Mouse (Mus musculus) heart, adult 9 months (tissue): ENCODE measurements around the gene Prkar1b.
A peak's percentile ranks its signal among the peaks of the same experiment; 100 is the strongest.

Source experiments
- DNase-seq, 2 experiments: peaks; one replicate each; pipeline ENCODE4 v3.0.0; 2022; ENCODE audit warnings: low spot score in 2 of 2

Gene Prkar1b

GRCm38 (mm10) chr5:139007141-139007775 lies 142.5 kb downstream of the Prkar1b start:
- no peak for DNase-seq

DNA sequence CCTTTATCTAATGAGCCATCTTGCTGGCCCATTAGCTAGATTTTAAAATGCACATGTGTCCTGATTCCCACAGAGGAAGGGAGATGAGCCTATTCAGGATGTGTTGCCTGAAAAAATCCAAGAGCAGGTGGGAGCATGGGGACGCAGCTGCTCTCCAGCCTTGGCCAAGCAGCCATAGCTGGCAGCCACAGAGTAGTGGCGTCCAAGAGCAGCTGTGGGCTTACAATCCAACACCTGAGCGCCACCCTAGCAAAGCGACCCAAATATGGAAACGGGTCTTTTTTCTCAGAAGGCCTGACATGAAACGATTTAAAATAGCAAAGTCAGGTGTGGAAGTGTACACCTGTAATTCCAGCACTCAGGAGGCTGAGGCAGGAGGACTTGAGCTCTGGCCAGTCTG lies 145.2 kb downstream of the Prkar1b start:
- no peak for DNase-seq

DNA sequence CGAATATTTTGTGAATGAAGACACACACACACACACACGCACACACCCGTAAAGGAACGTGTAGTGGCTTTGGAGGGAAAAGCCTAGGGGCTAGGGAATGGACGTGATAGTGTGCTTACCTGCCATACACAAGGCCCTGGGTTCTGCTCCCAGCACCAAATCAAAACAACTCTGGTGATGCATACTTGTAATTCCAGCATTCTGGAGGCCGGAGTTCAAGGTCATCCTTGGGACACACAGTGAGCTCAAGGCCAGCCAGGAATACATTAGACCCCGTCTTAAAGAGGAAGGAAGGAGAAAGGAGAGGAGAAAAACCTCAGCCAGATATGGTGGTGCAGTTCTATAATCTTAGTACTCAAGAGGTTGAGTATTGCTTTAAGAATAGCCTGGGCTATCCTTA lies 150.1 kb downstream of the Prkar1b start:
- DNase-seq, result no peak

DNA sequence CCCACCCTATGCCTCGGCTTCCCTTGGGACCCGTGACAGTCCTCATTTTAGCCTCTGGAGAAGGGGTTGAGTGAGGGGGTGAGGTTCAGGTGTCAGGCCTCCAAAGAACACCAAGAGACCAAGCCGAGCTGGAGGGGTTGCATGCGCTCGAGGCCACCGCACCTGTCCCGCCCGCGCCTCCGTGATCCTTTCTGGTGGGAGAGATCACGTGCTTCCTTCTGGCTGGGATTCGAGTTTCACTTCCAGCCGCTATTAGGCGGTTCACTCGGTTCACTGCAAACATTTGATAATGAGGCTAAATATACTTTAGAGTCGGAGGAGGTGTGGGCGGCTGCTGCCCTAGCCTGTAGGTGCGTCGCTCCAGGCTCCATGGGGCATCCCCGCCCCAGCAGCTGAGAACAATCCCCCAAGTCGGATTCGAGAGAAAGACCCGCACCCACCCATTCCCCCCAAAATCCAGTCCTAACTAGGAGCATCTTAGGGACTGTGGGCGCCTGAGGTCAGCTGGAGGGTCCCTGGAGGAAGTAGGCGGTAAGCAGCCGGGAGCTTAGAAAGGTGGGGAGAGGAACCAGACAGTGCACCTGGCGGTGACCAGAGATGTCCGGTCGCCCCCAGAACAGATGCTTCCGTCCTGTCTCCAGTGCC lies 151.7 kb downstream of the Prkar1b start:
- peak; percentile 73 to 82 for DNase-seq

- DNase-seq, result peak; percentile 79 to 85
These were observed 152.5 kb downstream of the Prkar1b start, which contains the start of gene Pdgfa for GRCm38 (mm10) chr5:138997171-138997788. TSS of gene Pdgfa (minus strand) at chr5:138997370.

DNA sequence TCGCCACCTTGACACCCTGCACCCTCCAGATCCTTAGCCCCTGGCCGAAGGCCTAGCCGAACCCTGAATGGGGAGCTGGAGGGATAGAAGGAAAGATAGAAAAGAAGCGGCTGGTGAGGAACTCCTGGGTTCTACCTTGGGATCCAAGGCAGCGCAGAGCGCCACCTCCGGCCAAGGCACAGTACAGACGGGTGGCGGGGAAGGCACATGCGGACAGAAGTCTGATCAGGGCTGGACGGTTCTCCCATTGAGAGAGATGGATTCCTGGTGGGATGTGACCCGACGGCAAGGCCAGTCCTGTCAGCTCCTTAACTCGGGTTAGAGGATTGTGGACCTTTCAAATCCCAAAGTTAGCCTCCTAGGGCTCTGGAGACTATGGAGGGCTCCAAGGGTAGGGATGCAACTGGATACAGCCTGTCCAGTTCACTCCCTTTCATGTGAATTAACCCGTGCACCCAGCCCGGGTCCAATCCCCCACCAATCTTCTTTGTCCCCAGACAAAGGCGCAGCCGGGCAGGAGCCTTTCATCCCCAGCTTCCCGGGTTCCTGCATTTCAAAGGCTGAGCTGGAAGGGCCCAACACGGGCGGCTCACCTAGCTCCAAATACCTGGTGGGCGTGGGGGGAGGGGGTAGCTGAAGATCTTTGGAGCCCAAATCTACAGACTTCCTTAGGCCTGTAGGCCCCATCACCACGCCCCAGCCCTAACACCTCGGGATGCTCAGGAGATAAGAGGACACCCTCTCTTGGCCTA lies 153.3 kb downstream of the Prkar1b start:
- DNase-seq, result peak in 1 of 2 experiments; percentile 45

DNA sequence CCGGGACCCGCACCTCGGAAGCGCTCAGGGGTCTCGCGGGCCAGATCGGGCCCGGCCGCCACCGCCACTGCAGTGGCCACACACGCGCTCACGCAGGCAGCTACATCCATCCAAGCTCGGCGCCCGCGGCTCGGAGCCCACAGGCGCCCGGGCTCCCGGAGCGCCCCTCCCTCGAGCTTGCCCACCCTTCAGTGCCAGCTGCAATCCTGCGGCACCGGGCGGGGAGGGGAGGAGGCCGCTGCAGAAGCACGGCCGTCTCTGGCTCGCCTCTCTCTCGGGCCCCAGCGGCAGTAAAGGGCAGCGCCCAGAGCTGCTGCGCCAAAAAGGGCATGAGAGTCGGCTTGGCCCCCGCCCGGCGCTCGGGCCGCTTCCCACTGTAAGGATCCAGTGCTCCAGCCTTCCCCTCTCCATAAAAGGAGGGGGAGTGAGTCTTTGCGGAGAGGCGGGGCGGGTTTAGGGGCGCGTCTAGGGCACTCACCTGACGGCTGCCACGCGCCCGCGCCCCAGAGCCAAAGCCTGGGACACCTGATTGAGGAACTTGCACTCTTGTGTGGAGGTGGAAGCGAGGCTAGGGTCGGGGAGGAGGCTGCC lies 154.0 kb downstream of the Prkar1b start:
- peak; percentile 76 to 85 for DNase-seq

DNA sequence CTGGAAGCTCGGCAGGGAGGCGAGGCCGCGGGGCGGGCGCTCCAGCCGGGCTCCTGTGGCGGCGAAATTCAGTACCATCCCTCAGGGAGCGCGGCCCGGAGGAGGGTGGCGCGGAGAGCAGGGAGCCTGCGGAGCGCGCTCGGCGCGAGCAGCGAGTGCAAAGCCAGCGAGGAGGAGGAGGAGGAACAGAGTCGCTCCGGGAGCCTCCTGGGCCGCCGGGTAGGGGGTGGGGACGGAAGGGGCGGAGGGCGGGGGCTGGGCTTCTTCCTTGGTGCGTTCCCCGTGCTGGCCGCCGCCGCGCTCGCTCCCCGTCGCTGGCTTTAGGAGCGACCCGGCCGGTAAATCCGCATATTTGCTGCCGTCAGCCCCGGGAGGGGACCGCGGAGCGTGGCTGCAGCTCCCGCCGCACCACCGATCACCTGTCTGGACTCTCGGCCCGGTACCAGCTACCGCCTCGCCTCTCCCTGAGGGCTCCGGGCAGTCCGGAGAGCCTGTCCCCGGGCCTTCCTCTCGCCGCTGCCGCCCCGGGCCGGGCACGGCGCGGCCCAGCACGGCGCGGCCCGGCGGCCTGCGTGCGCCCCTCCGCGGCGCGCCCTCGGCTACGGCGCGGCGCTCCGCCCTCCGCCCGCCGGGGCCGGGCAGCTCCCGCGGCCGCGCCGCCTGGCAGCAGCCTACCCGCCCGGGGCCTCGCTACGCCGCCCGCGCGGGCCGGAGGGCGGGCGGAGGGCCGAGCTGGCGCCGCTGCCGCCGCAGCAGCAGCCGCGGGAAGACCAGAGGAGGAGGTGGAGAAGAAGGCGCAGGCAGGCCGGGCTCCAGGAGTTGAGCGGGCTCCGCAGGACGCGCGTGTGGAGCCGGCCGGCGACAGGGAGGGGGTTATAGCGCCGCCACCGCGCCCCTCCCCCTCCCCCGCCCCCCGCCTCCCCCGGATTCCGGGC lies 154.7 kb downstream of the Prkar1b start:
- peak; percentile 73 to 75 for DNase-seq

DNA sequence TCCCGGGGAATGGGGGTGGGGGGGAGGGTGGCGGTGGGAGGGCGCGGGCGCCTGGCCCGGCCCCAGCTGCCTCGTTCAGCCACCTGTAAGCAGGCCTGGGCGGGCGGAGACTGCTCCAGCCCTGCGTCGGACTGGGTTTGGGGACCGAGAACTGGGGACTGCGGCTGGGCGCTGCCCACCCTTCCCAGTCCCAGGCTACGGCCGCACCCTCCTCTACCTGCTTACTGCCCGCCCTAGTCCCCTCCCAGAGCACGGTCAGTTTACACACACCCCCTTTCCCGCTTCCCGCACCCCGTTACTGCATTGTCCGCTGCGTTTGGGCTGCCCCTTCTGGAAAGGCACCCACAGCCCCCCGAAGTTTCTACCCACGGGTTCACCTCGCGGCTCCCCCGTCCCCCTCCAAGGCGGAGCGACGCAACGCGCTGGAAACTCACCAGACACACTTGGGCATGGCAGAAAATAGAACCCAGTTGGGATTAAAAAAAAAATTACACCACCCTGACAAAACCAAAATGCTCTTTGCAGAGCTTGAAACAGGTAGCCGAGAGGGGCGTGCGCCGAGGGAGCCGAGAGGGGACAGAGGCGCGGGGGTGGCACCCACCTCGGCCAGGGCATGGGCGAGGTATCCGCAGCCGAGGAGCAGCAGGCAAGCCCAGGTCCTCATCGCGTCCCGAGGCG lies 155.6 kb downstream of the Prkar1b start:
- DNase-seq, result peak in 1 of 2 experiments; percentile 24

DNA sequence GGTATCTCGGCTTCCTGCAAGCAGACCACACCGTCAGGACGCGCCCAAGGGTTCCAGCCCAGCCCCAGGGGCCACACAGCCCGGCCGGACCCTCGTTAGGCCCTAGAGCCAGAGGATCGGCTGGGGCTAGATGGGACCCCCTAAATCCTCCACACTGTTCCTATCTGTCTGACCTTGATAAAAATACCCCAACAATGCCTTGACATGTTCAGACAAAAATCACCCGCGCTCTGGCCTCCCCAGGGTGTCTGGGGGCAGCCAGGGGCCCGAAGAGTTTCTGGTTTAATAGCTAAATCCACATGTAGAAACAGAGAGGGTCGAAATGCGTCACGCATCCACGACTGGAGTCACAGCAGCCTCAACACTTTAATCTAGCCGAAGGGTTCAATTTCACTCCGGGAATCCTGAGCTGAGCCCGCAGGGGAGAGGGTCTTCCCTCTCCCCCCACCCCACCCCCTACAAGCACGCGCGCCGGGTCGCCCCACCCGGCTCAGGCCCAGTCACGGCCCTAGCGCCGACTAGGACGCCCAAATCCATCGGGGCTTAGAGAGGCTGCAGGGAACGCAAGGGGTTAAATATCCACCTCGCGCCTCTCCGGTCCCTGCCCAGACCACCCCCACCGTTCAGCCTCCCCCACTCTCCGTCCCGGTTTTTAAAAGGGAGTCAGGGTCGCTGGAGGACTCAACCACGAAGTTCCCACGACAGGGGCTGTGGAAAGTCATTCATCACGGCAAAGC lies 156.3 kb downstream of the Prkar1b start:
- DNase-seq, result no peak

DNA sequence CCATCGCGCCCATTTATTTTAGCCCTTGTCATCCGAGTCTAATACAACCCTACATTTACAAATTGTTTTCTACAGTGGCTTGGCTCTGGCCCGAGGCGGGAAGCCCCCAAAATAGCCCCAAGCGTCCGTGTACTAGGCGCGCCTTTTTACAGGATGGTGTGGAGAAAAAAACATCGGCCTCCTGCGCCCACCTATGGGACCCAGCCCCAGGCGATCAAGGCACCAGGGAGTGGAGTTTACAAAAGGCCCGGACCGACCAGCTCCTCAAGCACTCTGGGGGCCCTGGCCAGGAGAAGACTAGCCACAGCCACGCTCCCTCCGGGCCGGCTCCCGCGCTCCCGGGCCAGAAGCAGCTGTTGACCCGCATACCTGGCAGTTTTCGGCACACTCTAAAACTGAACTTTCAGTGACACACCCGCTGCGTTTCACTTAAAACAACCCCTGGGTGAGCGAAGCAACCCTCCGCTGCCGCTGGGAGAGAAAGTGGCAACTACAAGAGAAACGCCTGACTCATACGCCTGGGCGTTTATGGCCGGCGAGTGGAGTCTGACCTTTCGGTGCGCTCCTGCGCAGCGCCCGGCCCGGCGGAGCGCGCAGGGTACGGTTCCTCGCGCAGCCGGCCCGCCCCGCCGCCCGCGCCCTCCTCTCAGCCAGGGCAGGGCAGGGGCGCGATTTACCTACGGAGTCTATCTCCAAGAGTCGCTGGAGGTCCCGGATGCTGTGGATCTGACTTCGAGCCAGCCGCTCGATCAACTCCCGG lies 157.0 kb downstream of the Prkar1b start:
- DNase-seq, result no peak

GRCm38 (mm10) chr5:138991734-138992133 lies 158.1 kb downstream of the Prkar1b start:
- DNase-seq, result no peak

DNA sequence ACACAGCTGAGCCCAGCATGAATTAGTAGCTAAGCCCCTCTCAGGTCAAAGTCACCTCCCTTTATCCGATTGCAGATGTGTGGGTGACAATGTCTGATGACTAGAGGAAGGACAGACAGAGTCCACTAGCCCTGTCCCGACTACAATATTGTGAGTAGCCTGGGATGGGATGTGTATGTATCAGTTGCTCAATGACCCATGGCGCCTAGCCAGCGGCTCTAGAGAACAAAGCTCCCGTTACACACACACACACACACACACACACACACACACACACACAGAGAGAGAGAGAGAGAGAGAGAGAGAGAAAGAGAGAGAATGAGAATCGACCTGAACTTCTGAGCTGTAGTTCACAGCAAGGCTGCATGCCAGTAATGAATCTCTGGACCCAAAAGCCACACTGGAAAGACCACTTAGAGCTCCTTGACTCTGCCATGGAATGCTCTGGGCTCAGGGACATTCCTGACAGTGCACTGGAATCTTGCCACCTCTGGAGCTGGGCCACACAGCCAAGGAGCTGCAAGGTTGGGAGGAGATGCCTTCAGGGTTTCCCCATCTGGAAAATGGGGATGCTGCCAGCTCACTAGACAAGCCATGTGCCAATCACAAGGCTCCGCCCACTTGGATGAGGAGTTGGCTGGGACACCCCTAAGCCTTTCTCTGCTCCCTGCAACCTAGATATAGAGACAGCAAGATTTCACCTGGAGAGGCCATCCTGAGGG lies 159.0 kb downstream of the Prkar1b start:
- peak; percentile 23 to 52 for DNase-seq

- no peak for DNase-seq
These were observed 160.2 kb downstream of the Prkar1b start for GRCm38 (mm10) chr5:138989567-138989966.

DNA sequence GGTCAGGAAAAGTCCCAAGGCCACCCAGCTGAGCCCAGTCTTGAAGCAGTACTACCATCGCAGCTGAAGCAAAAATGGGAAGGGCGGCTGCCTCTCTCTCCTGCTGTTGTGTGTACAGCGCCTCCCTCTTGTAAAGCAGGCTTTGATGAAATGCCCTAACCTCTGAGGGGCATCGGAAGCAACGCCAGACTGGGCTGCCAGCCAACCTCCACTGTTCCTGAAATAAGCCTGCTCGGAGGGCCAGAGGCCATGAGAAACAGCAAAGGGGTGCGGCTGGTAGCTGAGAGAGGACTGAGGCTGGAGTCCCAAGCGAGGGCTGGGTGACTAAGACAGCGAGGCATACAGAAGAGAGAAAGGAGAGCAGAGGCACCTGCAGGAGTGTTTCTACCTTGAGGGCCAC lies 161.0 kb downstream of the Prkar1b start:
- peak; percentile 65 to 81 for DNase-seq

- DNase-seq, result no peak
These were observed 161.8 kb downstream of the Prkar1b start for GRCm38 (mm10) chr5:138987994-138988393.

- DNase-seq, result no peak
These were observed 167.9 kb downstream of the Prkar1b start for GRCm38 (mm10) chr5:138981921-138982320.

- no peak for DNase-seq
These were observed 169.2 kb downstream of the Prkar1b start for GRCm38 (mm10) chr5:138980608-138981007.
